9 mouse cellular contexts compared by ENCODE assay signal in genomic region chr16:18194208-18194985, GRCm38 (mm10). TPM values are rescaled to one million over a fixed set of nuclear protein-coding genes. Genes with fewer than 3 reads are reported as not detected.
A peak's percentile ranks its signal among the peaks of the same experiment; 100 is the strongest.
DNase-seq lines count a peak whose midpoint lies in the region; ATAC-seq and TF ChIP-seq lines count a peak whose summit lies in the region.
"Had no signal": no experiment of that assay in that cellular context is flagged by ENCODE, and none has a peak within 500 bp of the region (broad histone marks: within the 10 kb centered on the region; RNA-seq: fewer than 3 reads in every experiment).

No protein-coding gene starts in this region.

- POLR2A ChIA-PET in Patski (lab: Charles Lee) = interaction anchor here (0.6 kb wide), 2 partner anchors 17 to 933 kb away, joined by 3 read pairs; no protein-coding TSS in a partner anchor

- ATAC-seq in Patski = peak; percentile 69
- ATAC-seq in hindbrain, embryonic 14.5 days (ENCODE audit: low FRiP score) = peak; percentile 46; the same call in 1 of the 2 replicates
- no peak for ATAC-seq in limb, embryonic 15.5 days (ENCODE audit: insufficient number of reproducible peaks, low FRiP score, low TSS enrichment, low read depth)

- in situ Hi-C loops in Patski (cut with MboI; ENCODE audit: low pct_unique_long_range_greater_than_20kb) = no loop called here

- peaks cover 21% of the 10 kb centered on the region for H3K4me1 ChIP-seq in hindbrain, embryonic 14.5 days (replicated peaks; ENCODE audit: control insufficient read depth, insufficient read depth, low read length)
- peaks cover 32% of the 10 kb centered on the region for H3K4me1 ChIP-seq in limb, embryonic 15.5 days

- 41% methylated on average over 15 of the region's 15 CpGs for WGBS in hindbrain, embryonic 14.5 days
- 50% methylated on average over 15 of the region's 15 CpGs for WGBS in limb, embryonic 15.5 days

- TF ChIP-seq CTCF in Patski (IDR thresholded peaks at IDR 0.05) = no peak

- H3K27me3 ChIP-seq in Patski = peaks cover 3% of the 10 kb centered on the region
- H3K27me3 ChIP-seq in hindbrain, embryonic 14.5 days (ENCODE audit: control insufficient read depth, insufficient read depth, low read length) = no peaks in the 10 kb centered on the region
- H3K27me3 ChIP-seq in limb, embryonic 15.5 days = peaks cover 14% of the 10 kb centered on the region

- H3K4me3 ChIP-seq in hindbrain, embryonic 14.5 days (replicated peaks; ENCODE audit: low read length) = no peak overlapping the region
- no peak overlapping the region for H3K4me3 ChIP-seq in limb, embryonic 15.5 days

- peak overlapping the region; percentile 38; the same call in 1 of the 2 replicates for H3K27ac ChIP-seq in hindbrain, embryonic 14.5 days
- H3K27ac ChIP-seq in limb, embryonic 15.5 days = peak overlapping the region; percentile 64; the same call in 1 of the 2 replicates

- CTCF ChIA-PET in Patski (lab: Charles Lee) = interaction anchor here (0.7 to 1.8 kb wide), 4 partner anchors 13 to 86 kb away, joined by 3 to 12 read pairs (median 5); no protein-coding TSS in a partner anchor

- no peak overlapping the region for H3K4me2 ChIP-seq in hindbrain, embryonic 14.5 days (replicated peaks)
- no peak overlapping the region for H3K4me2 ChIP-seq in limb, embryonic 15.5 days

- H3K9ac ChIP-seq in hindbrain, embryonic 14.5 days = peak overlapping the region; percentile 5; the same call in 1 of the 2 replicates
- H3K9ac ChIP-seq in limb, embryonic 15.5 days = no peak overlapping the region

- H3K36me3 ChIP-seq in hindbrain, embryonic 14.5 days (replicated peaks; ENCODE audit: control insufficient read depth, insufficient read depth) = no peaks in the 10 kb centered on the region
- no peaks in the 10 kb centered on the region for H3K36me3 ChIP-seq in limb, embryonic 15.5 days

- H3K9me3 ChIP-seq in hindbrain, embryonic 14.5 days (ENCODE audit: control insufficient read depth, low read length) = no peaks in the 10 kb centered on the region
- H3K9me3 ChIP-seq in limb, embryonic 15.5 days = no peaks in the 10 kb centered on the region

- DNase-seq in adrenal gland, postnatal 10 days = peak; percentile 39
- no peak for DNase-seq in adrenal gland, postnatal 25 days
- no peak for DNase-seq in Patski (ENCODE audit: low read depth, low spot score)
- DNase-seq in hindbrain, embryonic 14.5 days (ENCODE audit: low spot score) = no peak
- DNase-seq in spleen, postnatal 4 days (ENCODE audit: low spot score in 2 of 2) = no peak
- no peak for DNase-seq in cerebellum, postnatal 4 days (ENCODE audit: low spot score in 2 of 2)
- no peak for DNase-seq in spleen, postnatal 36 days (ENCODE audit: low spot score in 2 of 2)

RNA-seq across cellular contexts. Expression of gene Ccdc188, which starts 23.3 kb away (rescaled TPM):
- total RNA-seq in adrenal gland, postnatal 10 days (2021) = not detected
- not detected in 2 replicates for total RNA-seq in adrenal gland, postnatal 25 days (2021)
- not detected for polyA plus RNA-seq in Patski (2021)
- polyA plus RNA-seq in hindbrain, embryonic 14.5 days (2014; fragmentation: Nextera tagmentation; extraction: Ambion mirVana) = not detected in 2 replicates
- polyA plus RNA-seq in limb, embryonic 15.5 days (2015; fragmentation: Nextera tagmentation; extraction: Ambion mirVana) = not detected in 2 replicates
- total RNA-seq: liver, adult 2 months had no signal
- polyA plus RNA-seq: liver, adult 2 months had no signal

RNA-seq across cellular contexts. Expression of gene Zdhhc8, which starts 40.5 kb away (rescaled TPM):
- total RNA-seq in adrenal gland, postnatal 10 days (2021) = 10 to 100 TPM; 18.9 to 20.5 TPM
- total RNA-seq in adrenal gland, postnatal 25 days (2021) = 21.5 and 26.8 TPM in 2 replicates
- polyA plus RNA-seq in Patski (2021) = 34.4 TPM
- 14.8 and 16.4 TPM in 2 replicates for polyA plus RNA-seq in hindbrain, embryonic 14.5 days (2014; fragmentation: Nextera tagmentation; extraction: Ambion mirVana)
- polyA plus RNA-seq in limb, embryonic 15.5 days (2015; fragmentation: Nextera tagmentation; extraction: Ambion mirVana) = 20.0 and 23.8 TPM in 2 replicates

RNA-seq across cellular contexts. Expression of gene Trmt2a, which starts 54.1 kb away (rescaled TPM):
- total RNA-seq in adrenal gland, postnatal 10 days (2021) = 10 to 100 TPM; 34.2 to 46.7 TPM
- 60.1 and 63.9 TPM in 2 replicates for total RNA-seq in adrenal gland, postnatal 25 days (2021)
- polyA plus RNA-seq in Patski (2021) = 66.4 TPM
- 70.9 and 77.0 TPM in 2 replicates for polyA plus RNA-seq in hindbrain, embryonic 14.5 days (2014; fragmentation: Nextera tagmentation; extraction: Ambion mirVana)
- polyA plus RNA-seq in limb, embryonic 15.5 days (2015; fragmentation: Nextera tagmentation; extraction: Ambion mirVana) = 103 and 110 TPM in 2 replicates

RNA-seq across cellular contexts. Expression of gene Ranbp1, which starts 54.1 kb away (rescaled TPM):
- 100 to 1,000 TPM; 123 to 127 TPM for total RNA-seq in adrenal gland, postnatal 10 days (2021)
- 139 and 168 TPM in 2 replicates for total RNA-seq in adrenal gland, postnatal 25 days (2021)
- polyA plus RNA-seq in Patski (2021) = 216 TPM
- polyA plus RNA-seq in hindbrain, embryonic 14.5 days (2014; fragmentation: Nextera tagmentation; extraction: Ambion mirVana) = 411 and 415 TPM in 2 replicates
- polyA plus RNA-seq in limb, embryonic 15.5 days (2015; fragmentation: Nextera tagmentation; extraction: Ambion mirVana) = 431 and 446 TPM in 2 replicates
